Mouse (Mus musculus) kidney, embryonic 14.5 days (tissue): ENCODE results near the gene Tlr2. TPM values are rescaled to one million over a fixed set of nuclear protein-coding genes. Genes with fewer than 3 reads are reported as not detected.
"Not testable (repeated sequence)": the region's sequence is repeated elsewhere in the genome, so short reads cannot be mapped to it uniquely, and the experiment has no call there.

Source experiments
- ATAC-seq: fragments of 200-750 bp; cut with Nextera tagmentation; 2 replicates; pipeline ENCODE4 v1.8.0; 2017; ENCODE audit warnings: moderate number of reproducible peaks, mild to moderate bottlenecking, moderate TSS enrichment, moderate library complexity; ENCODE audit not compliant: low FRiP score, low TSS enrichment
- H3K27ac ChIP-seq: fragments of 300-500 bp; sonication (generic); 2 replicates; pipeline ENCODE4 v1.5.1; 2014; ENCODE audit warnings: low read depth, mild to moderate bottlenecking, low read length, moderate library complexity, mixed read lengths
- H3K27me3 ChIP-seq: fragments of 300-500 bp; sonication (generic); 2 replicates; pipeline ENCODE4 v1.6.1; 2014; ENCODE audit warnings: mild to moderate bottlenecking, low read length; ENCODE audit not compliant: control insufficient read depth, insufficient read depth
- H3K36me3 ChIP-seq: fragments of 300-500 bp; sonication (generic); 2 replicates; pipeline ENCODE4 v1.6.1; 2014; ENCODE audit warnings: low read length, mixed read lengths; ENCODE audit not compliant: control insufficient read depth, insufficient read depth
- H3K4me1 ChIP-seq: fragments of 300-500 bp; sonication (generic); 2 replicates; pipeline ENCODE4 v1.6.1; 2014; ENCODE audit warnings: low read length, mixed read lengths; ENCODE audit not compliant: control insufficient read depth, insufficient read depth
- H3K4me2 ChIP-seq: fragments of 300-500 bp; sonication (generic); replicated peaks from 2 replicates; pipeline ENCODE4 v1.6.1; 2014; ENCODE audit warnings: low read depth, mild to moderate bottlenecking, low read length
- H3K4me3 ChIP-seq: fragments of 300-500 bp; sonication (generic); 2 replicates; pipeline ENCODE4 v1.5.1; 2014; ENCODE audit warnings: mild to moderate bottlenecking, low read length
- H3K9ac ChIP-seq: fragments of 300-500 bp; sonication (generic); 2 replicates; pipeline ENCODE4 v1.6.1; 2014; ENCODE audit warnings: low read depth, mild to moderate bottlenecking, low read length, moderate library complexity
- H3K9me3 ChIP-seq: fragments of 300-500 bp; sonication (generic); 2 replicates; pipeline ENCODE4 v1.6.1; 2016; ENCODE audit warnings: low read length; ENCODE audit not compliant: control insufficient read depth
- WGBS: fragments of 180-500 bp; shearing (Covaris S2); extraction: QIAGEN DNeasy Blood & Tissue Kit; methylation state at CpG from one replicate; pipeline ENCODE4 v1.1.7; 2014; 5-methylcytosine and 5-hydroxymethylcytosine counted together
- polyA plus RNA-seq: library from polyadenylated mRNA; unstranded; fragments of >200 nt; fragmentation: Nextera tagmentation; extraction: Ambion mirVana; gene quantifications from 2 replicates; pipeline ENCODE4 v1.2.1, GENCODE M21; 2014

Gene Tlr2
- polyA plus RNA-seq, 1 experiment from 2014 or later = 3.4 TPM

DNA sequence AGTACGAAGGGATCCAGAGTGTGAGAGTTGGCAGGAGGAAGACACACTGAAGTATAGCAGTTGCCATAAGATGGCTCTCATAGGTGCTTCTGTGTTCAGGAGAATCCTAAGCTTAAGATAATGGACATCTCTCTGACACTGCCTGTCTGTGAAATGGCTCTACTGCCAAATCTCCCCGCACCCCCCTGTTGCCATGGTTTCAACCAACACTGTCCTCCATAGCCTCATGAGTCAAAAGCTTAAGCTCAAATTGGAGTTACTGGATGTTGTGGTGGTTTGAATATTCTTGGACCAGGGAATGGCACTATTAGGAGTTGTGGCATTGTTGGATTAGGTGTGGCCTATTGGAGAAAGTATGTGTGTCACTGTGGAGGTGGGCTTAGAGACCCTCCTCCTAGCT lies 28.2 kb upstream of the Tlr2 start:
- Histone ChIP-seq H3K27me3 (no peaks in the 10 kb centered on the region), H3K4me3 (no peak overlapping the region), H3K9ac (no peak overlapping the region), H3K4me2 (no peak overlapping the region), H3K36me3 (no peaks in the 10 kb centered on the region), H3K4me1 (no peaks in the 10 kb centered on the region), H3K27ac (no peak overlapping the region), H3K9me3 (no peaks in the 10 kb centered on the region)
- 98% methylated on average over 2 of the region's 2 CpGs for WGBS
- ATAC-seq = no peak

DNA sequence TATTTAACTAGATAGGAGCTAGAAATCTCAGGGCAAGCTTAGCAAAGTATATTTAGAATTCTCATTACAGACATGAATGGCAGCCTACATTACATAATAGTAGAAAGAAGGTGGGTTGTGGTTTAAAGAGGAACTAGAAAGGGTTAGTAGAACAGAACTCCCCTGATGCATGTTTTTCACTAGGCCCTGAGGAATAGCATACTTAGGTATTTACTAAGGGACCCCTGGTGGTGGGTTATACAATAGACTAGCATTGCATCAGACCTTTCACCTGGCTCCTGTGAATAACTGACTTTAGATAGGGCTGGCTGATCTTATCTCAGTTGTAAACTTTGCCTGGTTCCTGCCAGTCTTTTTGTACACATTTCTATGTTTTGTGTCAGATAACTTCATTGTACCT lies 25.5 kb upstream of the Tlr2 start:
- not testable (repeated sequence) for H3K9me3 ChIP-seq, ATAC-seq, H3K36me3 ChIP-seq, H3K27me3 ChIP-seq, H3K27ac ChIP-seq, H3K4me1 ChIP-seq, H3K4me3 ChIP-seq, H3K4me2 ChIP-seq, H3K9ac ChIP-seq

DNA sequence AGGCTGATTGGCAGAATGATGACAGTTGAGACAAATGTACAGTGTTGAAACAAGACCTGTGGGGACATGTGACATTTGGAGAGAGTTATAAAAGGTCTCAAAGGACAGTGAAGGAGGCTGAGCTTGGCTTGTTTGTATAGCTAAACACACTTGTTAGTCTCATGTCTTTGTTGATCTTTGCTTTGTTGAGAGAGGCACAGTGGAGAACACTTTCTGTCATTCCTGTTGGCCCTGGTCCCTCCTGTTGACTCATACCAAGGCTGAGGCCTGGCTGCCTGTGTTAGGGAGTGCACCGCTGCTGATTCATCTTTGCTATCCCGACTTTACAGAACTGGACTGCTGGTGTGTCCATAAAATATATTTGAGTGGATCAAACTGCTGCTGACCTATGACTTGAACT lies 23.6 kb upstream of the Tlr2 start:
- Histone ChIP-seq H3K4me1 (no peaks in the 10 kb centered on the region), H3K36me3 (no peaks in the 10 kb centered on the region), H3K27ac (no peak overlapping the region), H3K4me2 (no peak overlapping the region), H3K27me3 (no peaks in the 10 kb centered on the region), H3K9ac (no peak overlapping the region), H3K9me3 (no peaks in the 10 kb centered on the region), H3K4me3 (no peak overlapping the region)
- ATAC-seq = no peak
- 75% methylated on average over 2 of the region's 2 CpGs for WGBS

DNA sequence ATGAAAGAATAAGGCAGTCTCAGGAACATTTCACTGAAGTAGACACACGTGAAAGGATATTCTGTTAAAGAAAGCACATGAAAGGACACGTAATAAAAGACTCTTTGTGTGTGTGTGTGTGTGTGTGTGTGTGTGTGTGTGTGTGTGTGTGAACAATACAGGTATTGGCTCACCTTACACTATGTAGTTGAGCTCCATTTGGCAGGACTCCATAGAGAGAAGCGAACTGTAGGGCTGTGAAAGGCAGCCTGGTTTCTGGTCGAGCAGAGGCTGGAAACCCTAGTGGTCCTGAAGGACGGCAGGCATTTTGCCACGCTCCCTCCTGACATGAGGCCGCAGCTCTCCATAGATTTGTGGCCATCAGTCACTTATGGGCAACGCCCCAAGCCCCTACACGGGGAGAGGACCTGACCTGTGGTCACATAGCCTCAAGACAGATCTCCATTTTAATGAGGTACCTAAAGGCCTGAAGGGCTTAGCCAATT lies 22.5 kb upstream of the Tlr2 start:
- WGBS = 75% methylated on average over 9 of the region's 9 CpGs
- Histone ChIP-seq H3K4me1 (no peaks in the 10 kb centered on the region), H3K9ac (no peak overlapping the region), H3K27me3 (no peaks in the 10 kb centered on the region), H3K4me2 (no peak overlapping the region), H3K27ac (no peak overlapping the region), H3K9me3 (no peaks in the 10 kb centered on the region), H3K36me3 (no peaks in the 10 kb centered on the region), H3K4me3 (no peak overlapping the region)
- ATAC-seq = no peak

DNA sequence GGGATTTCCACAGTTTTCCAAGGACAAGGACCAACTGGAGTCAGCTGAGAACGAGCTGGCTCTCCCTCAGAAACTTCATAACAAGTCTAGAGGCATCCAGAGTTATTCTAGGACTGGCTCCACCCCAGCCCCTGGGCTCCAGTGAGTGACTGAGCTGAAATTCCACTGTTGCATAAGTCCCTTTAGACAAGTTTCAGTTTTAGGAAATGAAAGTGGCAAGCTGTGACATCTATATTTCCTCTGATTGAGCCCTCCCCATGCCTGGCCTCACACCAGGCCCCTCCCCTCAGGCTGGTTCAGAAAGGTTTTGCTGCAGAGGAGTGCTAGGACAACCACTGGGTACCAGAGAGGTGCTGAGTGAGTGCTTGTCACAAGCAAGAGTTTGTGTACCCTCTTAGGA lies 21.4 kb upstream of the Tlr2 start:
- Histone ChIP-seq H3K9ac (no peak overlapping the region), H3K36me3 (no peaks in the 10 kb centered on the region), H3K4me2 (no peak overlapping the region), H3K9me3 (no peaks in the 10 kb centered on the region), H3K4me3 (no peak overlapping the region), H3K4me1 (no peaks in the 10 kb centered on the region), H3K27ac (no peak overlapping the region), H3K27me3 (no peaks in the 10 kb centered on the region)
- 52% methylated on average over 1 of the region's 1 CpGs for WGBS
- no peak for ATAC-seq

DNA sequence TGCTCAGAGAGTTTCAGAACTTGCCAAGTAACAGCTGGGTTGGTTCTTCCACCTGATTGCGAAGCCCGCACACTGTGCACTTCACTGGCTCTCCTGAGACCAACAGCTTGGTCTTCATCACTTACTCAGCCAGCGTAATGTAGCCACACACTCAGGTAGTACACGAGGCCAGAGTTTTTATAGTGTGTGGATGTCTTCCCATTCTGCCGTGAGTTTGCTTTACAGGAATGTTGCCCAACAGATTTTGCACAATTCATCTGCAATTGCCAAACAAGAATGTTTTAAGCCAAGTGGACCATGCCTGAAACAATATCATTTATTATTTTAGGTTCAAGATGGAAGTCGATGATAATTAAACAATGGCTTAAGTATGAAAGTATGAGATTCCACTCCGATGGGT lies 18.0 kb upstream of the Tlr2 start:
- no peak overlapping the region for H3K27ac ChIP-seq
- H3K36me3 ChIP-seq = no peaks in the 10 kb centered on the region
- no peak overlapping the region for H3K4me2 ChIP-seq
- no peaks in the 10 kb centered on the region for H3K9me3 ChIP-seq
- H3K9ac ChIP-seq = no peak overlapping the region
- H3K27me3 ChIP-seq = no peaks in the 10 kb centered on the region
- H3K4me3 ChIP-seq = no peak overlapping the region
- ATAC-seq = no peak
- no peaks in the 10 kb centered on the region for H3K4me1 ChIP-seq
- WGBS = 92% methylated on average over 7 of the region's 7 CpGs

DNA sequence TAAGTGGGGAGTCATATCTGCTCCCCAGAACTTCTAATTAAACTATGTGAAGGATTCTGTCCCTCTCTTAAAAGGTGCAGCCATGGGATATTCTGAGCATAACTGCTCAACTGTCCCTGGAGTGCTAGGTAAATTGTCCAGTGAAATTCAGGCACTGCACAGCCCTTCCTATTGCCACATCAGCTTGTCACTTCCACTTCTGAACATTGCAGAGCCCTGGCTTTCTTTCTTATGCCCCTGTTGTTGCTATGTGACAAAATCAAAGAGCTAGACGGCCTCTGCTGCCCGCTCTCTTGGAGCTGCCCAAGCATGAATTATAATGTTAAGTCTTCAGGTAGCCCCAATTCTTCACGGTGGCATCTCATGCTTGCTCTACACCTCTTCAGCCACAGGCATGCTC lies 17.5 kb upstream of the Tlr2 start:
- 72% methylated on average over 3 of the region's 3 CpGs for WGBS
- ATAC-seq = no peak
- no peaks in the 10 kb centered on the region for H3K27me3 ChIP-seq
- no peaks in the 10 kb centered on the region for H3K9me3 ChIP-seq
- H3K27ac ChIP-seq = no peak overlapping the region
- no peaks in the 10 kb centered on the region for H3K4me1 ChIP-seq
- no peaks in the 10 kb centered on the region for H3K36me3 ChIP-seq
- H3K4me2 ChIP-seq = no peak overlapping the region
- H3K4me3 ChIP-seq = no peak overlapping the region
- H3K9ac ChIP-seq = no peak overlapping the region

DNA sequence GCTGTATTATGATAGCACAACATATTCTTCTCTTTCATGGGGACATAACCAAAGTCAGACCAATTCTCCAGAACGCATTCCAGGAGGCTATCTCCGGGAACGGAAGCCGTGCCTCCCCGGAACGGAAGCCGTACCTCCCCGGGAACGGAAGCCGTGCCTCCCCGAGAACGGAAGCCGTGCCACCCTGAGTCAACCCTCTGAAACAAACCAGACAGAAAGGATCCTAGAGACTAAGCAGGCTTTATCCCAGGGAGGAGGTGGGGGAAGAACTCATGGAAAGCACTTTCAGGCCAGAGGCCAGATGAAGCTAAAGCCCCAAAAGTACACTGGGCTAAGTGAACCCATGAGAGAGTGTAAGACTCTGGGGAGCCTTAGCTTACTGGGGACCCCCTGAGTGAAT lies 16.1 kb upstream of the Tlr2 start:
- no peak overlapping the region for H3K9ac ChIP-seq
- ATAC-seq = no peak
- H3K4me3 ChIP-seq = no peak overlapping the region
- no peaks in the 10 kb centered on the region for H3K9me3 ChIP-seq
- H3K27ac ChIP-seq = no peak overlapping the region
- no peaks in the 10 kb centered on the region for H3K4me1 ChIP-seq
- WGBS = 93% methylated on average over 13 of the region's 13 CpGs
- H3K36me3 ChIP-seq = no peaks in the 10 kb centered on the region
- no peaks in the 10 kb centered on the region for H3K27me3 ChIP-seq
- H3K4me2 ChIP-seq = no peak overlapping the region

DNA sequence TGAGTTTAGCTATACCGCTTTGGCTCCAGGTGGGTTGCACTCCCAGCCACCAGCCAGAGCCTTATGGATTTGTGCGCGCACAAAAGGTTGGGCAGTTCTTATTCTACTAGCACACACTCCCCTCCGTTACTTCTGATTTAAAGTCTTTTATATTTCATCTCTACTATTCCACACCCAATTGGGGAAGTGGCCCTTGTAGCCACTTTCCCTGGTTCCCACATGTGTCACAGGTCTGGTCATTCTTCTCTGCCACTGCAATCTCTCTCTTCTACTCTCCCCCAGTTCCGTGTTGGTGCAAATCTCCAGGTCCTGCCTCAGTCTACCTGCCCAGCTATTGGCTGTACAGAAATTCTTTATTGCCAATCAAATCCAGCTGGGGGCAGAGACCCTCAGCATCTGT lies 14.1 kb upstream of the Tlr2 start:
- WGBS = 90% methylated on average over 5 of the region's 5 CpGs
- no peak for ATAC-seq
- Histone ChIP-seq H3K4me3 (no peak overlapping the region), H3K36me3 (no peaks in the 10 kb centered on the region), H3K27ac (no peak overlapping the region), H3K27me3 (no peaks in the 10 kb centered on the region), H3K4me2 (no peak overlapping the region), H3K9ac (no peak overlapping the region), H3K4me1 (no peaks in the 10 kb centered on the region), H3K9me3 (no peaks in the 10 kb centered on the region)

DNA sequence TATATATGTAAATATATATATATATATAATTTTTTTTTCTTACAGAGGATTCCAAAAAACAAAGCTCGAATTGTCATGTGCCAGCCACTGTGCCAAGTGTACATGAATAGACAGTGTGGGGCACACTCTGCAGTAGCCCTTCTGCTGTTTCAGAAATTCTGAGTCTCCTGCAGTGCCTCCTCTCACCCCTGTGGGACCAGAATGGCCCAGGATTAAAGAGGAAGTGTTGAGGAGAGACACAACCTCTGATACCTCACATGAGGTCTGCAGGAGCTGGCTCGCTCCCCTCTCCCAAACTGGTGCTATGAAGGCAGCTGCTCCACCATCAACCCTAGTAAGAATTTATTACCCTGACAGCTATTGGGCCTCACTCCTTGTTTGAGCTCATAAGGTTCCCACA lies 7.8 kb upstream of the Tlr2 start:
- 82% methylated on average over 2 of the region's 2 CpGs for WGBS
- Histone ChIP-seq H3K4me2 (no peak overlapping the region), H3K27me3 (no peaks in the 10 kb centered on the region), H3K4me1 (no peaks in the 10 kb centered on the region), H3K9me3 (no peaks in the 10 kb centered on the region), H3K27ac (no peak overlapping the region), H3K36me3 (no peaks in the 10 kb centered on the region), H3K9ac (no peak overlapping the region), H3K4me3 (no peak overlapping the region)
- ATAC-seq = no peak
